Mouse (Mus musculus): Measurements from ENCODE around the gene Xxylt1.

Xxylt1 gene

DNA sequence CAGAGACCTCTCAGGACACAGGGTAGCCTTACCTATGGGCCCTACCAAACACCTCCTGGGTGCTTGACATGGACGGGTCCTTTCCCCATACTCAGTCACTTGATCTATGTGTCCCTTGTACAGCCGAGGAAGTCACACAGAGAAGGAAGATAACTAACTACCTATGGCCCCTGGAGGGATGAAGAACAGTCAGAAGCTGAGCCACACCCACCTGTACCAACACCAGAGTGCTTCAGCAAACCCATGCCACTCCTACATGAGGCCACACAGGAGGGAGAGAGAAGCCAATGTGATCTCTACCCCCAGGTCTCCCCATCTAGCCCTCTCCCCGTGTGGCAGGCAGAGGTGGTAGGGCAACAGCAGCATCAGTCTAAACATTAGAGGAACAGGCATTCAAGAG, 18.3 kb downstream of the Xxylt1 start:
- in situ Hi-C loops (cut with MboI, MseI) = no loop called here

DNA sequence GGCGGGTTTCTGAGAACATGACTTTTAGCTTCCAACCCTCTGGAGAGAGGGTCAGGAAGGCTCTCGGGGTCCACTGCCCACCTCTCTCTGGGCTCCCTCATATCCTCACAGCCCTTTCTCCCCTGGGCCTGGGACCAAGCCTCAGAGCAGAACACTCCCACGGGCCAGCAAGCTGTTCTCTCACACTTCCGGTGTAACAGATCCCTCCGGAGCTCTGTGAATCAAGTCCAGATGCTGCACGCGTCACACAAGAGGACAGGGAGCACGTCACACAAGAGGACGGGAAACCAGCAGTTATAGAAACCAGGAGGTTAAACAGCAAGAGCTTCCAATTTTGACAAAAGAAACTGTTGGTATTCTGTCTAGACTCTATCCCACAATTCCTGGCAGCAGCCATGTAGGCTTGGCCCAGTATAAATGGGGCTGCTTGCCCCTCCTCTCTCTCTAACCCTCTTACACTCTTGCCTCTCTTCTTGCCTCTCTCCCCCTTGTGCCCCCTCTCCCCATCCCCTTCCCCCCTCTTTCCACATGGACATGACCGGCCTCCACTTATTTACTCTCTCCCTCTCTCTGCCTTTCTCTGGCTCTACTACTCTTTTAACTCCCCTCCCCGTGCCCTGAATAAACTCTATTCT, 19.9 kb downstream of the Xxylt1 start:
- in situ Hi-C loops (cut with MboI, MseI) = no loop called here

- in situ Hi-C loops (cut with MboI, MseI) = no loop called here
These were observed 20.5 kb downstream of the Xxylt1 start for GRCm38 (mm10) chr16:31060714-31061113.

DNA sequence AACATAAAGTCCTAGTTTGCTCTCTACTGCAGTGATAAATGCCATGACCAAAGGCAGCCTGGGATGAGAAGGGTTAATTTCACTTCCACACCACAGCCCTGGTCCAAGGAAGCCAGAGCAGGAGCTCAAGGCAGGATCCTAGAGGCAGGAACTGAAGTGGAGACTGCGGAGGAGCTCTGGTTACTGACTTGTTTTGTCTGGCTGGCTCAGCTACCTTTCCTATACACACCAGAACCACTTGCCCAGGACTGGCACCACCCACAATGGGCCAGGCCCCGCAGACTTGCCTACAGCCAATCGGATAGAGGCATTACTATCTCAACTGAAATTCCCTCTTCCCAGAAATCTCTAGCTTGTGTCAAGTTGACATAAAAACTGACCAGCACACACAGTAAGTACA, 21.0 kb downstream of the Xxylt1 start:
- in situ Hi-C loops (cut with MboI, MseI) = no loop called here

DNA sequence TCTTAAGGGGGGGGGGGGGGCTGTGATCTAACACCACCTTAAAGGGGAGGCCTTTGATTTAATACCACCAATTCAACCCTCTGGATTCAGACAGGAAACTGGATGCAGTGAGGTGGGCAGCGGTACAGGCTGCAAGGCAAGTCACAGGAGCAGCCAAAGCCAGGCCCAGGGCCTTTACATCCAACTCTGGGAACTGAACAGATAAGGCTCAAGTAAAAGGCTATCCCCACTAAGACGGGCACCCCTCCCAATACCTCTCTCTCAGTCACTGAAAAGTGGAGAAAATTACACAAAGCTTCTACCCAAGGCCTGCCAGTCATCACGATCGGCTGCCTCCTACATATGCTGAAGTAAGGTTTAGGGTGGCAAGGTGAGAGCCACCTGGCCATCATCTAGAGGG, 21.5 kb downstream of the Xxylt1 start:
- in situ Hi-C loops (cut with MboI, MseI) = no loop called here

GRCm38 (mm10) chr16:31052812-31053211, 28.4 kb downstream of the Xxylt1 start:
- in situ Hi-C loops (cut with MboI, MseI) = no loop called here

- in situ Hi-C loops (cut with MboI, MseI) = no loop called here
These were observed 29.0 kb downstream of the Xxylt1 start for GRCm38 (mm10) chr16:31052177-31052726.

DNA sequence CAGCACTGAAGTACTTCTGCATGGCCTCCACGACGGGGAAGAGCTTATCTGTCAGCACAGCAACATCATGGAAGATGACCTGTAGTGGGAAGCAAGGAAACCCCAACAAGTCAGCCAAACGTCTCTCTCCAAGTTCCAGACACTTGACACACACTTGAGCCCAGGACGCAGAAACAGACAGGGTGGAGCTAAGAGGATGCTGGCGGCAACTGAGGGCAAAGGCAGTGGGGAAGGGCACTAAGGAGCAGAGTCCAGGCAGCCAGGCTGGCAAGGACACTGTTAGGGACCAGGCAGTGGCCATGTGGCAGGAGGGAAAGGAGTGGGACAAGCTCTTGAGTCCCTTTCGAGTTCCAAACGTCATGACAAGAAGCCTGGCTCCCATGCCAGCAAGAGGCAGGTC, 30.5 kb downstream of the Xxylt1 start:
- in situ Hi-C loops (cut with MboI, MseI) = no loop called here

DNA sequence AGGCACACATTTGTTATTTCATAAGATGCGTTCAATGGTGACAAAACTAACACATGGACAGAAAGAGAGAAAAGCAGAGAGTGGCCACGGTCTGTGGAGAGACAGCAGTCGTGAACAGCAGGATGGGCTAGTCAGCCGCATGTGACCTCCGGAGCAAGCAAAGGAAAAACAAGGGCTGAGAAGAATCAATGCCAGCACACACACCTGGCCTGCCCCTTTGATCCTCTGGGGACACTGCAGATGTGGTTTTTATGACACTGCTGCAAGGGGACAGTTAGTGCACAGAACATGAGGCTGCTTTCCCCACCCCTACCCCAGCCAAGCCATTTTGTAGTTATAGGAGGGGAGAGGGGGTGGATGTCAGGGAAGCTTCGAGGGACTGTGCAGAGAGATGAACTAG, 33.0 kb downstream of the Xxylt1 start:
- in situ Hi-C loops (cut with MboI, MseI) = no loop called here

GRCm38 (mm10) chr16:31047186-31047898, 33.9 kb downstream of the Xxylt1 start:
- in situ Hi-C loops (cut with MboI, MseI) = no loop called here

- in situ Hi-C loops (cut with MboI, MseI) = no loop called here
These were observed 35.0 kb downstream of the Xxylt1 start for GRCm38 (mm10) chr16:31046217-31046659.

GRCm38 (mm10) chr16:31045211-31045610, 36.0 kb downstream of the Xxylt1 start:
- in situ Hi-C loops (cut with MboI, MseI) = no loop called here

- in situ Hi-C loops (cut with MboI, MseI) = no loop called here
These were observed 38.1 kb downstream of the Xxylt1 start for GRCm38 (mm10) chr16:31043136-31043535.

DNA sequence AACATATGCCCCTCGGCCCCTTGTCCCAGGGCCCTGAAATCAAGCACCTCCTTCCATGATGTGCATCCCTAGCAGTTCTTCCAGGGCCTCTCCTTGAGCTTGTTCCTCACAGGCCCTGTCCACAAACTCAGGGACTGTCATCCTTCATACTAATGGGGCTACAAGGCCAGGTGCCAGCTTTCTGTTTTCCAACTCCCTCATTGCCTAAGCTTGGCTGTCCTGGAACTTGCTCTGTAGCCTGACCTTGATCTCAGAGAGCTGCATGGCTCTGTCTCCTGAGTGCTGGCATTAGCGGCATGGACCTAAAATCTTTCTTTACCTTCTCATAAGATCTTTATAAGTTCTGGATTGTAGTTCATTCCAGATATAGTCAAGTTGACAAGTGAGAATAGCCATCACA, 39.7 kb downstream of the Xxylt1 start:
- in situ Hi-C loops (cut with MboI, MseI) = no loop called here

GRCm38 (mm10) chr16:31039803-31040459, 41.3 kb downstream of the Xxylt1 start:
- in situ Hi-C loops (cut with MboI, MseI) = no loop called here

GRCm38 (mm10) chr16:31037431-31037830, 43.8 kb downstream of the Xxylt1 start:
- in situ Hi-C loops (cut with MboI, MseI) = no loop called here

- in situ Hi-C loops (cut with MboI, MseI) = no loop called here
These were observed 45.5 kb downstream of the Xxylt1 start for GRCm38 (mm10) chr16:31035651-31036245.

DNA sequence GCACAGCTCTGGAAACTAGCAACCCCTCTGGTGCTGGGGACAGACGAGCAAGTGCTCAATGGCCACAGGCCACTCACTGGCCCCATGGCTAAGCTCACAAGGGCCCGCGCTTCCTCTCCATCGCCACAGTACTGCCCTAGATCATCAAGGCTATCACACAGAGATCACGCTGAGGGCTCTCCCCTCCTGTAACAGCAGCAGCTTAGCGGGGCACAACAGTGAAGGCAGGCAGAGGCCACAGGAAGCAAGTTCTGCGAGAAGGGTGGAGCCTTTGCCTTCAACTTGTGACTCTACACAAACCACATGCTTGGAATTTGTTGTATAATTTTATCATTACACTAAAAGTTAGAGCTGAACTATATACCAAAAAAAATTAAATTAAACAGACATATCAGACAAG, 46.0 kb downstream of the Xxylt1 start:
- in situ Hi-C loops (cut with MboI, MseI) = no loop called here

GRCm38 (mm10) chr16:31034051-31034450, 47.2 kb downstream of the Xxylt1 start:
- in situ Hi-C loops (cut with MboI, MseI) = no loop called here

- in situ Hi-C loops (cut with MboI, MseI) = no loop called here
These were observed 51.3 kb downstream of the Xxylt1 start for GRCm38 (mm10) chr16:31029739-31030485.

GRCm38 (mm10) chr16:31027675-31028074, 53.6 kb downstream of the Xxylt1 start:
- in situ Hi-C loops (cut with MboI, MseI) = no loop called here
